Mouse (Mus musculus) kidney, adult 2 months (tissue): ENCODE data around the gene B9d2. TPM values are rescaled to one million over a fixed set of nuclear protein-coding genes. Genes with fewer than 3 reads are reported as not detected.

ENCODE experiments used
- DNase-seq: peaks from one replicate; pipeline ENCODE4 v3.0.0; 2021
- H3K27ac ChIP-seq: fragments of 200-500 bp; 2 replicates; pipeline ENCODE4 v1.5.1; 2012; ENCODE audit warnings: low read depth, low read length, control low read depth, inconsistent platforms; ENCODE audit not compliant: insufficient read depth
- H3K27me3 ChIP-seq: fragments of 200-500 bp; replicated peaks from 2 replicates; pipeline ENCODE4 v1.6.1; 2012; ENCODE audit warnings: mild to moderate bottlenecking, moderate library complexity, low read length, inconsistent platforms; ENCODE audit not compliant: control insufficient read depth, insufficient read depth
- H3K36me3 ChIP-seq: fragments of 200-500 bp; 2 replicates; pipeline ENCODE4 v1.6.1; 2012; ENCODE audit warnings: mild to moderate bottlenecking, moderate library complexity, low read length, inconsistent platforms; ENCODE audit not compliant: control insufficient read depth, insufficient read depth
- H3K4me1 ChIP-seq: fragments of 200-500 bp; 2 replicates; pipeline ENCODE4 v1.6.1; 2011; ENCODE audit warnings: low read length; ENCODE audit not compliant: control insufficient read depth, insufficient read depth
- H3K4me3 ChIP-seq: fragments of 200-500 bp; 2 replicates; pipeline ENCODE4 v1.5.1; 2011; ENCODE audit warnings: mild to moderate bottlenecking, low read depth, low read length, control low read depth; ENCODE audit not compliant: insufficient read depth
- CTCF ChIP-seq: fragments of 200-500 bp; conservative IDR thresholded peaks from 2 replicates; pipeline ENCODE4 v1.5.1; 2011; ENCODE audit warnings: low read depth, mild to moderate bottlenecking, control low read depth, low read length, moderate library complexity, mixed read lengths; ENCODE audit not compliant: insufficient read depth, insufficient read length
- POLR2A ChIP-seq: fragments of 200-500 bp; IDR thresholded peaks from one replicate; pipeline ENCODE4 v1.6.1; 2011; ENCODE audit warnings: low read depth, low read length, control low read depth
- WGBS: fragments of 180-500 bp; shearing (Covaris S2); methylation state at CpG from one replicate; pipeline ENCODE4 v1.1.7; 2018; 5-methylcytosine and 5-hydroxymethylcytosine counted together
- polyA plus RNA-seq: library from polyadenylated mRNA; depleted of rRNA; stranded (reverse); fragments of >200 nt; gene quantifications from 2 replicates; pipeline ENCODE4 v1.2.3, GENCODE M21; 2012

The B9d2 gene
- polyA plus RNA-seq, 1 experiment: 63.1 TPM

DNA sequence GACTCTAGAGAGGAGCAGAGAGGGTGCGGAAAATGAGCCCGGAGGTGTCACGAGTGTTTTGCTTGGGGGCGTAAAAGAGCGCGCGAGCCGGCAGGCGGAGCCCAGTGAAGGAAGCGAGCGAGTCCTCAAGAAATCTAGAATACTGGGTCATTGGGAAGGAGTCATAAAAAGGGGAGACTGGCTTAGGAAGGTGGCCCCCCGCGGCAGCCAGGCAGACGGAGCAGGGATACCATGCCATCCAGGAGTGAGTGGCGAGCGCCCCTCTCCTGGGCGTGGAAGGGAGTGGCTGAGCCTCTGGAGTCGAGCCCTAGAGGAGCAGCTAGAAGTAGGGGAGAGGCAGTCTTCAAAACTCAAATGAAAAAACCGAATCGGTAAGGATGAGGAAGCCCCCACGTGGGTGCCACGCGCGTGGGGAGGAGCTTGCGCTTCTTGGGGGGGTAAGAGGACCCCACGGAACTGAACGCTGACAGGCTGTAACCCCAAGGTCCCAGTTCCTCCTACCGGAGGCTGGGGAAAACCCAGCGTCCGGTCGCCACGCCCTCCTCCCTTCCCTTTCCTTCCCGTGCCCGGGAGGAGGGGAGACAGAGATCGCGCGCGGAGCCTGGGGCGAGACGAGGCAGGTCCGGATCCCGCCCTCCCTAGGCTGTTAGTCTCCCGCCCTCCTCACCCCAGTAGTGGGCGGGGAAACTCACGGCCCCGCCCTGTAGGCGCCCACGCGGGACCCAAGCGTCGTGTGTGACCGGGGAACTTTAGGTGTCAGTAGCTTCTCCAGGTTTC lies 8.4 kb downstream of the B9d2 start:
- peaks cover 7% of the 10 kb centered on the region; the same call in 1 of the 2 replicates for H3K4me1 ChIP-seq
- WGBS: under 1% methylated on average over 52 of the region's 52 CpGs
- TF ChIP-seq POLR2A: no peak
- TF ChIP-seq CTCF: no peak
- H3K27ac ChIP-seq: peak overlapping the region; percentile 28
- H3K27me3 ChIP-seq: no peaks in the 10 kb centered on the region
- H3K4me3 ChIP-seq: peak overlapping the region; percentile 84
- H3K36me3 ChIP-seq: no peaks in the 10 kb centered on the region
- peak; percentile 87 for DNase-seq

DNA sequence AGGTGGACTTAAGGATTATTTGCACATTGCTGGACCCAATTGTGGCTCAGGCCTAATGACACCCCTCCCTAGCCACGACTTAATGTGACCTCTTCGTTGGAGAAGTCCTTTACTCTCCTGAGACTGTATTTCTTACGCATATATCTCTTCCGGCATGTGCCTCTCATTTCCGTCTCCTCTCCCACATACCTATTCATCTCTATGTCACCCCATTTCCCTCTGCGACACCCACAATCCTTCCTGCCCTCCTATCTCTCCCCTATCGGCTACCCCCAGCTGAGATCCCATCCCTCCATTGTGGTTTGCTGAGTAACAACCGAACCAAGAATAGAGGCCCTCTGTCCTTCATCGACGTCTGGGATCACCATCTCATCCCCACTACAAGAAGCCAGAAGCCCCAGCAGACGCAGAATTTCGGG lies 9.0 kb downstream of the B9d2 start:
- WGBS: 15% methylated on average over 12 of the region's 12 CpGs
- Histone ChIP-seq H3K27ac (peak overlapping the region; percentile 28; the same call in 1 of the 2 replicates), H3K36me3 (no peaks in the 10 kb centered on the region), H3K4me3 (peak overlapping the region; percentile 84), H3K4me1 (peaks cover 7% of the 10 kb centered on the region; the same call in 1 of the 2 replicates), H3K27me3 (no peaks in the 10 kb centered on the region)
- DNase-seq: no peak
- no peak for TF ChIP-seq POLR2A

- no peak overlapping the region for H3K4me3 ChIP-seq
- no peaks in the 10 kb centered on the region for H3K36me3 ChIP-seq
- no peak overlapping the region for H3K27ac ChIP-seq
- 55% methylated on average over 5 of the region's 5 CpGs for WGBS
- peaks cover 7% of the 10 kb centered on the region; the same call in 1 of the 2 replicates for H3K4me1 ChIP-seq
- no peaks in the 10 kb centered on the region for H3K27me3 ChIP-seq
- DNase-seq: no peak
- TF ChIP-seq POLR2A: no peak
Measured at GRCm38 (mm10) chr7:25690051-25690450, 9.5 kb downstream of the B9d2 start.

DNA sequence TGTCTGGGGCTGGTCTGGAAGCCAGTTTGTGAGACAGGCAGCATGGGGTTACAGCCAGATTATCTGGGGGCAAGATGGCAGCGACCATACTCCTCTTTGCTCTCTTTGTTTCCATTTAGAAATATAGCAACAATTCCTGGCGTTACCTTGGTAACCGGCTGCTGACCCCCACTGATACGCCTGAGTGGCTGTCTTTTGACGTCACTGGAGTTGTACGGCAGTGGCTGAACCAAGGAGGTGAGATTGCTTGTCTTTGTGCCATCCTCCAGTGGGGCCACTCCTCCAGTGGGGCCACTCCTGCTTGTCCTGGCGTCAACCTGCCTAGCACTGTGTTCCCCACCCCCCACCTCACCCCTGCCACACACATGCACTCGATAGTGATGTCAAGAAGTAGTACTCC lies 13.5 kb downstream of the B9d2 start:
- WGBS: 69% methylated on average over 8 of the region's 8 CpGs
- H3K27ac ChIP-seq: no peak overlapping the region
- no peaks in the 10 kb centered on the region for H3K4me1 ChIP-seq
- H3K27me3 ChIP-seq: no peaks in the 10 kb centered on the region
- no peak overlapping the region for H3K4me3 ChIP-seq
- no peak for TF ChIP-seq CTCF
- no peak for TF ChIP-seq POLR2A
- DNase-seq: no peak
- H3K36me3 ChIP-seq: no peaks in the 10 kb centered on the region

GRCm38 (mm10) chr7:25699851-25700250 lies 19.3 kb downstream of the B9d2 start:
- no peak for TF ChIP-seq POLR2A
- 0 out of 2 replicates have a peak, but pooled peaks have one; percentile 2 for TF ChIP-seq CTCF
- Histone ChIP-seq H3K27me3 (no peaks in the 10 kb centered on the region), H3K4me1 (no peaks in the 10 kb centered on the region), H3K36me3 (no peaks in the 10 kb centered on the region), H3K4me3 (no peak overlapping the region), H3K27ac (no peak overlapping the region)
- DNase-seq: no peak
- WGBS: 68% methylated on average over 13 of the region's 13 CpGs

DNA sequence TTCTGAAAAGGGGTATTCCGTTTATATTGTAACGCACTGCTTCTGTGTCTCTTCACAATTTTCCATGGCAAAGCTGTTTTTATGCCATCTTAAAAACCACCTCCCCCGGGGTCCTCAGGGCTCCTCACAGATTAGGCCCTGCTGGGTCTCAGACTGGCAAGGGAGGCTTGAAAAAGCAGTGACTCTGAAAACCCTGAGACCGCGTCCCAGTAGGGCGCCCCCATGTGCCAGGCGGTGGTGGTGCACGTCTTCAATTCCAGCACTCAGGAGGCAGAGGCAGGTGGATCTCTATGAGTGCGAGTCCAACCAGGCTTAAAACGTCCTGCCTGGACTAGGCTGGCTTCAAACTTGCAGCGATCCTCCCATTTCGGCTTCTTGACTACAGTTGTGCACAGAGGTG lies 20.2 kb downstream of the B9d2 start:
- H3K4me3 ChIP-seq: no peak overlapping the region
- H3K27ac ChIP-seq: no peak overlapping the region
- DNase-seq: no peak
- no peaks in the 10 kb centered on the region for H3K27me3 ChIP-seq
- H3K36me3 ChIP-seq: no peaks in the 10 kb centered on the region
- H3K4me1 ChIP-seq: no peaks in the 10 kb centered on the region
- 78% methylated on average over 12 of the region's 12 CpGs for WGBS
- no peak for TF ChIP-seq POLR2A
- TF ChIP-seq CTCF: peak; percentile 35; the same call in 1 of the 2 replicates

- H3K27me3 ChIP-seq: no peaks in the 10 kb centered on the region
- DNase-seq: no peak
- H3K36me3 ChIP-seq: no peaks in the 10 kb centered on the region
- 97% methylated on average over 2 of the region's 2 CpGs for WGBS
- no peak overlapping the region for H3K27ac ChIP-seq
- no peak overlapping the region for H3K4me3 ChIP-seq
- no peaks in the 10 kb centered on the region for H3K4me1 ChIP-seq
- TF ChIP-seq POLR2A (no peak), CTCF (no peak)
Measured at GRCm38 (mm10) chr7:25702350-25702749, 21.8 kb downstream of the B9d2 start.
